Mouse (Mus musculus): Measurements from ENCODE around the gene Tlcd1.

DNA sequence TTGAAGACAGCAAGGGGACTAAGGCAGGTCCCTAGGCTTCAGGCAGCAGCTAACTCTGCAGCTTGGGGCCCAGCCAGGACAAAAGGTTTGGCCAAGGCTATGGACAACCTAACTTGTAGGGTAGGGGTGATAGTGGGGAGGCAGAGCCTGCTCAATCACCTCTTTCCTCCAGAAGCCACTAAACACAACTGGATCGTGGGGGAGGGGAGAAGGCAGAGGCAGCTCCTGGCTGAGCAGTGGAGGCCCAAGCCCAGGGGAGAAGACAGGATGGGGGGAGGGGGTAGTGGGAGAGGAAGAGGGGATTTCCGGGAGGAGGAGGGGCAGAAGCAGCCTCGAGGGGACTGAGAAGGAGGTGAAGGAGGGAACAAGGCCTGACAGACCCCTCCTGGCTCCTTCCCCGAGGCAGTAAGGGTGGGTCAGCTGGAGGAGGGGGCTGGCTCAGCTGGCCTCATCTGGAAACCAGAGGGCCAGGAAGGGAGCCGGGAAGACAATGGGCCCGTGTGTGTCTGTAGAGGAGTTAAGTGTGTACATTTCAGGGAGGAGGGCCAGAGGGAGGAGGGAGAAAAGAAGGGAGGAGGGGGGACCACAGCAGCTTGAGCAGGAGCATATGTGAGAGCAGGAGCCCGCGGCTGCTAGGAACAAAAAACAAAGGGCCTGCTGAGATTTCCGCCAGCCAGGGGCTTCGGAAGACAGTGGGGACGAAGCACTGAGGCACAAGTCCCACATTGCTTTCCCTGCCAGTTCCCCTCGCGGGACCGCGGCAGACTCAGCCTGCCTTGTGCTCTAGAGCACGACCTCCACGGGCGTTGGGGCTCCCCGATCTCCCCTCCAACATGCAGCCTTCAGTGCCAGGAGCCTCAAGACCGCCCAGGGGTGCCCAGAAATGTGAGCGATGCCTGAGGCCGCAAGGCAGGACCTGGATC lies 12.6 kb upstream of the Tlcd1 start:
- no peak for TF ChIP-seq CTCF (IDR thresholded peaks at IDR 0.05; ENCODE audit: low read depth, low read length)
- TF ChIP-seq POLR2A (IDR thresholded peaks at IDR 0.05; ENCODE audit: borderline replicate concordance, low read depth, low read length) = no peak
